In genomic region chr13:111002670-111003069, GRCm38 (mm10) we compare ENCODE assay signal across 17 mouse cellular contexts.
"Had no signal": no experiment of that assay in that cellular context is flagged by ENCODE, and none has a peak within 500 bp of the region (broad histone marks: within the 10 kb centered on the region; RNA-seq: fewer than 3 reads in every experiment).

No protein-coding gene starts in this region.

- ATAC-seq: intestine, embryonic 15.5 days; liver, embryonic 12.5 days; midbrain, embryonic 16.5 days had no signal

- H3K27me3 ChIP-seq: intestine, embryonic 15.5 days; kidney, embryonic 15.5 days; limb, embryonic 15.5 days; liver, embryonic 12.5 days; neural tube, embryonic 12.5 days; stomach, embryonic 15.5 days had no signal

- H3K9me3 ChIP-seq: intestine, embryonic 15.5 days; kidney, embryonic 15.5 days; limb, embryonic 15.5 days; liver, embryonic 12.5 days; neural tube, embryonic 12.5 days; stomach, embryonic 15.5 days had no signal

- H3K36me3 ChIP-seq: intestine, embryonic 15.5 days; kidney, embryonic 15.5 days; limb, embryonic 15.5 days; liver, embryonic 12.5 days; neural tube, embryonic 12.5 days; stomach, embryonic 15.5 days had no signal

- H3K27ac ChIP-seq: intestine, embryonic 15.5 days; kidney, embryonic 15.5 days; limb, embryonic 15.5 days; liver, embryonic 12.5 days; neural tube, embryonic 12.5 days; stomach, embryonic 15.5 days had no signal

- DNase-seq: kidney, adult 18-20 months; kidney, postnatal 36 days; layer of hippocampus, adult 9-11 months; layer of hippocampus, postnatal 36 days; lung, embryonic 14.5 days; lung, postnatal 10 days; lung, postnatal 4 days; spleen, adult 18-20 months; thymus, adult 2 months; thymus, postnatal 25 days had no signal

- H3K4me2 ChIP-seq: intestine, embryonic 15.5 days; kidney, embryonic 15.5 days; limb, embryonic 15.5 days; liver, embryonic 12.5 days; lung, embryonic 14.5 days; neural tube, embryonic 12.5 days; stomach, embryonic 15.5 days had no signal

- H3K9ac ChIP-seq: intestine, embryonic 15.5 days; kidney, embryonic 15.5 days; limb, embryonic 15.5 days; liver, embryonic 12.5 days; lung, embryonic 14.5 days; neural tube, embryonic 12.5 days; stomach, embryonic 15.5 days had no signal

- H3K4me3 ChIP-seq: intestine, embryonic 15.5 days; kidney, embryonic 15.5 days; limb, embryonic 15.5 days; liver, embryonic 12.5 days; neural tube, embryonic 12.5 days; stomach, embryonic 15.5 days had no signal

- H3K4me1 ChIP-seq: intestine, embryonic 15.5 days; kidney, embryonic 15.5 days; limb, embryonic 15.5 days; liver, embryonic 12.5 days; neural tube, embryonic 12.5 days; stomach, embryonic 15.5 days had no signal
